Comparison of ENCODE assay signal across 15 mouse cellular contexts in genomic region chr7:46557996-46558395, GRCm38 (mm10).
DNase-seq lines count a peak whose midpoint lies in the region; ATAC-seq and TF ChIP-seq lines count a peak whose summit lies in the region.
"Had no signal": no experiment of that assay in that cellular context is flagged by ENCODE, and none has a peak within 500 bp of the region (broad histone marks: within the 10 kb centered on the region; RNA-seq: fewer than 3 reads in every experiment).

No protein-coding gene starts in this region.

- peak; percentile 10 for DNase-seq in kidney, adult 2 months
- DNase-seq in CH12.LX (ENCODE audit: extremely low read depth) = peak; percentile 80
- DNase-seq in cerebellum, adult 18-20 months = peak; percentile 80 to 89
- DNase-seq in liver, embryonic 13.5 days = peak; percentile 5
- no peak for DNase-seq in layer of hippocampus, adult 9-10 months (ENCODE audit: low spot score)
- DNase-seq in kidney, adult 11 months = no peak
- DNase-seq: adrenal gland, postnatal 10 days; gastrocnemius, postnatal 14 days; kidney, postnatal 25 days; thymus, postnatal 4 days had no signal

- no peak overlapping the region for H3K27ac ChIP-seq in kidney, adult 2 months (ENCODE audit: insufficient read depth, low read depth, low read length)
- no peak overlapping the region for H3K27ac ChIP-seq in kidney, embryonic 14.5 days (ENCODE audit: low read depth, low read length)
- H3K27ac ChIP-seq in CH12.LX (ENCODE audit: insufficient read depth, low read depth) = no peak overlapping the region
- no peak overlapping the region for H3K27ac ChIP-seq in liver, embryonic 13.5 days
- H3K27ac ChIP-seq in forebrain, embryonic 13.5 days = no peak overlapping the region
- H3K27ac ChIP-seq: liver, embryonic 14.5 days; midbrain, embryonic 12.5 days had no signal

- WGBS in kidney, adult 2 months = 73% methylated on average over 4 of the region's 4 CpGs
- 80% methylated on average over 4 of the region's 4 CpGs for WGBS in kidney, embryonic 14.5 days
- WGBS in liver, embryonic 13.5 days (ENCODE audit: insufficient replicate concordance) = 37% methylated on average over 4 of the region's 4 CpGs
- WGBS in forebrain, embryonic 13.5 days = 87% methylated on average over 4 of the region's 4 CpGs

- no peaks in the 10 kb centered on the region for H3K9me3 ChIP-seq in kidney, embryonic 14.5 days (ENCODE audit: control insufficient read depth, low read length)
- no peaks in the 10 kb centered on the region for H3K9me3 ChIP-seq in CH12.LX (replicated peaks; ENCODE audit: low read length)
- no peaks in the 10 kb centered on the region for H3K9me3 ChIP-seq in liver, embryonic 13.5 days (replicated peaks)
- H3K9me3 ChIP-seq in forebrain, embryonic 13.5 days (replicated peaks) = no peaks in the 10 kb centered on the region
- H3K9me3 ChIP-seq: heart, embryonic 12.5 days; midbrain, embryonic 12.5 days had no signal

- no peaks in the 10 kb centered on the region for H3K79me2 ChIP-seq in CH12.LX (replicated peaks; ENCODE audit: control insufficient read depth, extremely low read depth, insufficient read depth, poor library complexity, severe bottlenecking)

- no peak overlapping the region for H3K9ac ChIP-seq in kidney, embryonic 14.5 days (ENCODE audit: low read depth, low read length)
- H3K9ac ChIP-seq in CH12.LX (ENCODE audit: insufficient read depth, low read depth) = no peak overlapping the region
- no peak overlapping the region for H3K9ac ChIP-seq in liver, embryonic 13.5 days
- H3K9ac ChIP-seq in forebrain, embryonic 13.5 days = no peak overlapping the region
- H3K9ac ChIP-seq: heart, embryonic 12.5 days; liver, embryonic 14.5 days; midbrain, embryonic 12.5 days had no signal

- TF ChIP-seq CTCF in kidney, adult 2 months (conservative IDR thresholded peaks at IDR 0.05; ENCODE audit: insufficient read depth, insufficient read length, low read depth, low read length) = no peak
- TF ChIP-seq CTCF in CH12.LX (conservative IDR thresholded peaks at IDR 0.05 in 1 of 2, IDR thresholded peaks at IDR 0.05 in 1 of 2; ENCODE audit: low read depth in 2 of 2, low read length in 2 of 2) = no peak

- H3K4me1 ChIP-seq in kidney, adult 2 months (ENCODE audit: control insufficient read depth, insufficient read depth, low read length) = no peaks in the 10 kb centered on the region
- H3K4me1 ChIP-seq in kidney, embryonic 14.5 days (ENCODE audit: control insufficient read depth, insufficient read depth, low read length) = no peaks in the 10 kb centered on the region
- H3K4me1 ChIP-seq in CH12.LX (ENCODE audit: control insufficient read depth in 1 of 2, insufficient read depth in 2 of 2) = peaks cover 9 to 75% of the 10 kb centered on the region in 2 experiments
- peaks cover 25% of the 10 kb centered on the region for H3K4me1 ChIP-seq in liver, embryonic 13.5 days (replicated peaks)
- H3K4me1 ChIP-seq in forebrain, embryonic 13.5 days = peaks cover 40% of the 10 kb centered on the region
- H3K4me1 ChIP-seq: heart, embryonic 12.5 days had no signal

- no peaks in the 10 kb centered on the region for H3K36me3 ChIP-seq in kidney, adult 2 months (ENCODE audit: control insufficient read depth, insufficient read depth, low read length)
- no peaks in the 10 kb centered on the region for H3K36me3 ChIP-seq in kidney, embryonic 14.5 days (ENCODE audit: control insufficient read depth, insufficient read depth, low read length)
- H3K36me3 ChIP-seq in CH12.LX (replicated peaks in 1 of 2; ENCODE audit: control insufficient read depth in 1 of 2, insufficient read depth in 1 of 2, low read length in 1 of 2) = peaks cover 0 to 32% of the 10 kb centered on the region in 2 experiments
- H3K36me3 ChIP-seq in liver, embryonic 13.5 days = no peaks in the 10 kb centered on the region
- H3K36me3 ChIP-seq in forebrain, embryonic 13.5 days (ENCODE audit: poor library complexity, severe bottlenecking) = no peaks in the 10 kb centered on the region
- H3K36me3 ChIP-seq: heart, embryonic 12.5 days; midbrain, embryonic 12.5 days had no signal

- TF ChIP-seq POLR2A in kidney, adult 2 months (IDR thresholded peaks at IDR 0.05; ENCODE audit: low read depth, low read length) = no peak
- no peak for TF ChIP-seq POLR2A in CH12.LX (IDR thresholded peaks at IDR 0.05; ENCODE audit: low read depth, low read length)

- no peak overlapping the region for H3K4me3 ChIP-seq in kidney, adult 2 months (ENCODE audit: insufficient read depth, low read depth, low read length)
- no peak overlapping the region for H3K4me3 ChIP-seq in kidney, embryonic 14.5 days (ENCODE audit: low read length)
- H3K4me3 ChIP-seq in CH12.LX (replicated peaks in 1 of 3; ENCODE audit: low read depth in 2 of 3, low read length in 2 of 3, poor library complexity in 1 of 3) = no peak overlapping the region
- H3K4me3 ChIP-seq in liver, embryonic 13.5 days (replicated peaks) = no peak overlapping the region
- no peak overlapping the region for H3K4me3 ChIP-seq in forebrain, embryonic 13.5 days
- H3K4me3 ChIP-seq: heart, embryonic 12.5 days; midbrain, embryonic 12.5 days had no signal

- no peak overlapping the region for H3K4me2 ChIP-seq in kidney, embryonic 14.5 days (replicated peaks; ENCODE audit: low read depth, low read length)
- H3K4me2 ChIP-seq in CH12.LX (ENCODE audit: insufficient read depth, low read depth, poor library complexity, severe bottlenecking) = no peak overlapping the region; the same call in 1 of the 2 replicates
- no peak overlapping the region for H3K4me2 ChIP-seq in liver, embryonic 13.5 days
- no peak overlapping the region for H3K4me2 ChIP-seq in forebrain, embryonic 13.5 days
- H3K4me2 ChIP-seq: heart, embryonic 12.5 days; midbrain, embryonic 12.5 days had no signal

- ATAC-seq in kidney, embryonic 14.5 days (ENCODE audit: low FRiP score, low TSS enrichment) = no peak
- peak; percentile 48 for ATAC-seq in liver, embryonic 13.5 days (ENCODE audit: low read depth)
- no peak for ATAC-seq in forebrain, embryonic 13.5 days

- dilution Hi-C loops in CH12.LX (cut with MboI; ENCODE audit: extremely low pct_ligation_motif_present, extremely low pct_unique_long_range_greater_than_20kb, low sequenced_read_pairs) = no loop called here

- H3K27me3 ChIP-seq in kidney, adult 2 months (replicated peaks; ENCODE audit: control insufficient read depth, insufficient read depth, low read length) = no peaks in the 10 kb centered on the region
- no peaks in the 10 kb centered on the region for H3K27me3 ChIP-seq in kidney, embryonic 14.5 days (ENCODE audit: control insufficient read depth, insufficient read depth, low read length)
- no peaks in the 10 kb centered on the region for H3K27me3 ChIP-seq in CH12.LX (replicated peaks)
- no peaks in the 10 kb centered on the region for H3K27me3 ChIP-seq in liver, embryonic 13.5 days
- H3K27me3 ChIP-seq in forebrain, embryonic 13.5 days = no peaks in the 10 kb centered on the region
- H3K27me3 ChIP-seq: heart, embryonic 12.5 days; midbrain, embryonic 12.5 days had no signal

- TF ChIP-seq RAD21 in CH12.LX (IDR thresholded peaks at IDR 0.05; ENCODE audit: low read depth, low read length) = no peak

- peak; percentile 51 for TF ChIP-seq EP300 in CH12.LX (IDR thresholded peaks at IDR 0.05; ENCODE audit: low read length)

- in situ Hi-C loops in CH12.LX (cut with MboI; ENCODE audit: low pct_ligation_motif_present, low pct_unique_long_range_greater_than_20kb, low sequenced_read_pairs) = no loop called here

TF ChIP-seq in CH12.LX, 34 proteins besides CTCF, POLR2A, EP300 and RAD21:
- TF ChIP-seq TCF12 (IDR thresholded peaks at IDR 0.05; ENCODE audit: low read depth, low read length) (peak; percentile 50; the same call in 1 of the 2 replicates), BHLHE40 (IDR thresholded peaks at IDR 0.05; ENCODE audit: low read depth, low read length) (peak; percentile 86), MYC (IDR thresholded peaks at IDR 0.05; ENCODE audit: low read depth, low read length) (no peak), SIN3A (IDR thresholded peaks at IDR 0.05; ENCODE audit: low read length) (no peak), ZNF384 (IDR thresholded peaks at IDR 0.05; ENCODE audit: low read depth, low read length) (no peak), HCFC1 (IDR thresholded peaks at IDR 0.05; ENCODE audit: low read depth, low read length) (no peak), ZMIZ1 (IDR thresholded peaks at IDR 0.05; ENCODE audit: low read depth, low read length) (no peak), NELFE (IDR thresholded peaks at IDR 0.05; ENCODE audit: low read depth, low read length) (no peak), ETS1 (conservative IDR thresholded peaks at IDR 0.05; ENCODE audit: low read depth, low read length) (peak; percentile 67; the same call in 1 of the 2 replicates), MAX (IDR thresholded peaks at IDR 0.05; ENCODE audit: low read length) (no peak), SMC3 (IDR thresholded peaks at IDR 0.05; ENCODE audit: low read depth, low read length) (no peak), POLR2AphosphoS2 (IDR thresholded peaks at IDR 0.05; ENCODE audit: low read depth, low read length) (no peak), MXI1 (IDR thresholded peaks at IDR 0.05; ENCODE audit: low read depth, low read length) (no peak), ZC3H11A (IDR thresholded peaks at IDR 0.05; ENCODE audit: low read depth, low read length) (no peak), USF2 (conservative IDR thresholded peaks at IDR 0.05; ENCODE audit: low read depth, low read length) (no peak), CHD1 (IDR thresholded peaks at IDR 0.05; ENCODE audit: low read depth, low read length) (no peak), IRF4 (IDR thresholded peaks at IDR 0.05; ENCODE audit: low read depth, low read length) (peak; percentile 65), ELF1 (IDR thresholded peaks at IDR 0.05; ENCODE audit: low read depth, low read length) (no peak), RCOR1 (conservative IDR thresholded peaks at IDR 0.05; ENCODE audit: low read depth, low read length) (no peak), MEF2A (IDR thresholded peaks at IDR 0.05; ENCODE audit: borderline replicate concordance, low read depth, low read length) (0 out of 2 replicates have a peak, but pooled peaks have one; percentile 34)
TF ChIP-seq in CH12.LX: peak in this region for 5.

Comparison
In these comparisons a context has a peak if more than half of its experiments do, and no peak if none do; other contexts are left out.
1. DNase-seq: peak in kidney, adult 2 months (single experiment), CH12.LX (single experiment), cerebellum, adult 18-20 months (2 of 2) and liver, embryonic 13.5 days (single experiment); none in layer of hippocampus, adult 9-10 months (single experiment) and kidney, adult 11 months (single experiment).